Mouse (Mus musculus) cerebellum, postnatal 36 days (tissue): ENCODE measurements around the gene Golph3l.
"Not testable (repeated sequence)": the region's sequence is repeated elsewhere in the genome, so short reads cannot be mapped to it uniquely, and the experiment has no call there.

Experiments
- DNase-seq, 2 experiments: peaks; one replicate each; pipeline ENCODE4 v3.0.0; 2021 to 2022; ENCODE audit warnings: mixed read lengths in 2 of 2

Gene Golph3l

GRCm38 (mm10) chr3:95624628-95625503 lies 36.1 kb downstream of the Golph3l start, which contains the start of gene Ensa:
Gene Ensa, plus strand, starts transcription at chr3:95624993.
- DNase-seq: peak; percentile 95 to 98

DNA sequence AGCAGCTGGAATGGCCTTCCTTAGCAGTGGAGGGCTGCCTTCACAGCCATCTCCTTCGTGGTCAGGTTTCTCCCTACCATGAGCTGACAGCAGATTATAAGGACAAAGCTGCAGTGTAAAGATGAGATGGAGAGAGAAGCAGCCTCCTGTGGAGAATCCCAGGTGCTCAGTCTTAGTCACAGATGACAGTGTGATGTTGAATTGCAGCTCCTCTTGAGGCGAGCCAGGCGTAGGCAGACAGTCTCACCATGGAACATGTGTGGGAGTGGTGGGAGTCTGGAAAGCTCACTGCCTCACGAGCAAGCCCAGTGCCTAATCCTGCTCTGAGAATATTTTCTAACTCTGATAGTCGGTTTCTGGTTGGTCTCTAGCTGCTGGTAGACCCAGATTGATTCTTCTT lies 39.0 kb downstream of the Golph3l start:
- peak; percentile 37 to 38 for DNase-seq

DNA sequence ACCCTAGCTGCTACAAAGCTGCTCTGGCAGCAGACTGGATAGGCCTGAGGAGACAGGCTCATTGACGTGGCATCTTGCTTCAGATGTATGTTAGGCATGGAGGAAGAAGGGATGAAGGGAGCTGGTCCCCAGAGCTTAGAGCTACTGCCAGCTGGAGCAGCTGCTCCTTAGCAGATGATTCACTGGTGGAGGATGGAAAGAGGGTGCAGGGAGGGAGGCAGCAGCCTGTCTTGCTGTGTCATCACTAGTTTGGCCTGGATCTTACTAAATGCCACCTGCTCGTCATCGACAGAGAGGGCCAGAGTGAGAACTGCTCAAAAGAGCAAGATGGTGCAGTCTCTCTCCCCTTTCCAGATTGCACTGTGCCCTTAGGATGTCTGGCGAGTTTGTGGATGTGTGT lies 41.0 kb downstream of the Golph3l start:
- DNase-seq: peak; percentile 43 to 46

DNA sequence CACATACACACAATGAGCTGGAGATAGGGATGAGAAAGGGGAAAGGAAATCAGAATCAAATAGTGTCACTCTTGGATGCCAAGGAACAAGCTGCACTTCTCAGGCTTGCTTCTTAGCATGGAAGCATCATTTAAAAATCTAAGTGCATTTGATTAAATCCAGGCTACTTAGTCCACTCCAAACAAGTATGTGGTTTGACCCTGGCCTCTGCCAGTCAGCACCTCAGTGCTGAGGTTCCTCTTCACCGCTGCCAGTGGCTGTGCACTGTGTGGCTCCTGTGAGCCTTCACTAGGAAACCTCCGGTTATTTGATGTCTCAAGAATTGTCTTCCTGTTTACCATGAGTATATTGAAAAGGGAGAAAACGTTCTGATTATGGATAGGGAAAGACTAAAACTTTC lies 42.1 kb downstream of the Golph3l start:
- DNase-seq: no peak

GRCm38 (mm10) chr3:95631304-95631703 lies 42.6 kb downstream of the Golph3l start:
- DNase-seq: no peak

DNA sequence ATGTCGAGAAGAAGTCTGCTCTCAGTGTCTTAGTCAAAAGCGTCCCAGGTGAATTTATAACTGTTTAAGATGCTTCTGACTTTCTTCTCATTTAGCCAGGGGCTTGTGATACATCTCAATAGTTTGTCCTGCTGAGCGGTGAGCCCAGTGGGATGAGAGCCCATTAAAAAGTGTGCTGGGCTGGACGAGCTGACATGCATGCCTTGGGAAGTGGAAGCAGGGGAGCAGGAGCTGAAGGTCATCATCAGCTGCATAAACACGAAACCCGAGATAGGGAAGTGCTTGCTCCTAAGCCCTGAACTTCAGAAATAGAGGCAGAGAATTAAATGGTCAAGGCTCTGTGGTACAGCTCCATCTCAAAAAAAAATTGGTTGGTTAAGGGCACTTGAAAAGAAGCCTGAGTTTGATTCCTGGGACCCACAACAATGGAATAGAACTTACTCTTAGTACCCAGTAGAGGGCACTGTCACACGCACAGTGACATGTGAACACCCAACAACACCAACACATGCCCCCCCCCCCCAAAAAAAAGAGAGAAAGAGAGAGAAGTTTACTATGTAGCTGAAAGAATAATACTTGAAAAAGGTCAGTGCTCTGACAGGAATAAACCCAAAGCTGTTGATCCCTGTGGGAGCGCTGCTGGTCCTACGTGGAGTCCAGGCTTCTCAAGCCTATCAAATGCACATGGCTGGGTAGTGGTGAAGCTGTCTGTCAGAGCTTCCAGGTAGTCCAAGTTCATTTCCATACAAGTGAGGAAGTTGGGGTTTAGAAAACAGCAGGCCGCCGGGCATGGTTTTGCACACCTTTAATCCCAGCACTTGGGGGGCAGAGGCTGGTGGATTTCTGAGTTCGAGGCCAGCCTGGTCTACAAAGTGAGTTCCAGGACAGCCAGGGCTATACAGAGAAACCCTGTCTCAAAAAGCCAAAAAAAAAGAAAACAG lies 44.2 kb downstream of the Golph3l start:
- DNase-seq: no peak

GRCm38 (mm10) chr3:95635636-95636035 lies 46.9 kb downstream of the Golph3l start:
- DNase-seq: no peak

DNA sequence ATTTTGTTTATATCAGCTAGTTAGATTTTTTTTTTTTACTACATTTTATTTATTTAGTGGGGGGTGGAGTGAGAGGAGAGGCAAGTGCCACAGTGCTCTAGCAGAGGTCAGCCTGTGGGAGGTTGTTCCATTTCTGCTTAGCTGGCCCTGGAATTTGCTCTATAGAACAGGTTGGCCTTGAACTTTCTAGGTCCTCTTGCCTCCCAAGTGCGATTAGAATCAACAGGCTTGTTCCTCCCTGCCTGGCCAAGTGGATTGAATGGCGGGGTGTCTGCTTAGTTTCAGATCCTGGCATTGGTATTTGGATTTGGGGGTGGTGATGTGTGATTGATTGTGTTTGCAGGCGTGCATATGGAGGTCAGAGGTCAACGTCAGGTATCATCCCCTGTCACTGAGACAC lies 47.3 kb downstream of the Golph3l start:
- DNase-seq: no peak

- no peak for DNase-seq
These were observed 51.0 kb downstream of the Golph3l start for GRCm38 (mm10) chr3:95639694-95640093.

- DNase-seq: no peak
These were observed 54.4 kb downstream of the Golph3l start for GRCm38 (mm10) chr3:95643097-95643496.

- DNase-seq: no peak
These were observed 56.8 kb downstream of the Golph3l start for GRCm38 (mm10) chr3:95645313-95646235.

DNA sequence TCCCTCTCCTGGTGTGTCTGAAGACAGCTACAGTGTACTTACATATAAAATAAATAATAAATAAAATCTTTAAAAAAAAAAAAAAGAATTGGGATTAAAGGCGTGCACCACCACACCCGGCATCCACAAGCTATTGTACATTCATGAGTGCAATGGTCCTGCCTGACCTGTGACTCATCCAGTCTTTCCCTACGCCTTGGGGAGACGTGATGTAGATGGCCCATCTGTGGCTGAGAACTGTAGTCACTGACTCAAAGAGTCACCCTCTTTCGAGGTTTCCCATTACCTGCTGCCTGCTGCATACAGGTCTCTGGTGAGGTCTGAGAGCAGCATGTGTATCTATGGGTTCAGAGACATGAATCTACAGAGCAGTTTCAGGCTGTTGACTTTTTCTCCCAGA lies 59.3 kb downstream of the Golph3l start:
- no peak for DNase-seq

GRCm38 (mm10) chr3:95650276-95651032 lies 61.7 kb downstream of the Golph3l start:
- no peak for DNase-seq

- no peak for DNase-seq
These were observed 62.3 kb downstream of the Golph3l start for GRCm38 (mm10) chr3:95651033-95651373.

DNA sequence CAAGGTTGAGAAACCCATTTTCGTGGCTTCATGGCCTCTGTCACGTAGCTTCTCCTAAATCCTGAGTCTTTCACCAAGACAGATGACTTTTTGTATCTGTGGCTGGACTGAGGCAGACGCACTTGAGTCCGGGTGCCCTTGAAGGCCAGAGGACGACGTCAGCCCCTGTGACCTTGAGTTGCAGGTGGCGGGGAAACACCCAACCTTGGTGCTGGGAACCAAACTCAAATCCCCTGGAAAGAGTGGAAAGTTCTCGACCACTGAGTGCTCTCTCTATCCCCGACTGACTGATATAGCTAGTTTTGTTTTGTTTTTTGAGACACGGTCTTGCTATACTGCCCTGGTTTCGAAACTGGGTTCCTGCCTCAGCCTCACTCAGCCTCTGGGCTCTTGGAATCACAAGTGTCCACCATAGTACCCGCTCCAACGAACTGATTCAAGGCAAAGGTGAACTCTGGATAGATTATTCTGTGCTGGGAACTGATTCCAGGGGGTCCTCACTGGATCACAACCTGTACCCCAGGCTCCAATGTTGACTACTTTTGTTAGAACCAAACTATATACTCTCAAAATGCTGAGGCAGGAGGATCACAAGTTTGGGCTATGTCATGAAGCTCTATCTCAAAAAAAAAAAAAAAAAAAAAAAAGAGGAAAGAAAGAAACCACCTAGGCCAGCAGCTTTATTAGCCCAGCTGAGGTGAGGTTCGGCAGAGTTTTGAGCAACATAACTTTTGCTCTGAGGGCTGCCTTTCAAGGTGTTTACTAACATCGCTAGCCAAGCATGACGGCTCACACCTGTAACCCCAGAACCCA lies 62.9 kb downstream of the Golph3l start:
- DNase-seq: no peak

DNA sequence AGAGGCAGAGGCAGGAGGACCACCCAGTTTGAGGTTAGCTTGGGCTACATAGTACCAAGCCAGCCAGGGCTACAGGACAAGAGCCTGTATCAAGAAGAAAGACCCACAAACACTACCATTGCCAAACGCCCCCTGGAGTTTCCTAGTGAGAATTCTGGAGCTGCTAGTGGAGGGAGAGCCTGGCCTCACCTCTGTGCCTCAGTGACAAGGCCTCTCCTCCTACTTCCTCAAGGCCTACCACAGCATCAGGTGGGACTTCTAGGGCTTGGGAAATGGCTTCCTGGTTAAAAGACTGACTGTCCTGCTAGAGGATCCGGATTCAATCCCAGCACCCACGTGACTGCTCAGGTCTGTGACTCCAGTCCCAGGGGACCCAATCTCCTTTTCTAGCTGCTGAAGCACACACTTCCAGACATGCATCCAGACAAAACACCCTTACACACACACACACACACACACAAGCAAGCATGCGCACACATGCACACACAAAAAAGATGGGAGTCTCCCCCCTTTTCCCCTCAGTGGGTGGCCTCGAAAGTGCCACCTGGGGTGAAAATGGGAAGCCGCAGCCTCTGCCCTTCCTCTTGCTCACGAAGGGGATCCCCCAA lies 63.6 kb downstream of the Golph3l start:
- DNase-seq: no peak

- no peak for DNase-seq
These were observed 64.1 kb downstream of the Golph3l start for GRCm38 (mm10) chr3:95652871-95653270.

DNA sequence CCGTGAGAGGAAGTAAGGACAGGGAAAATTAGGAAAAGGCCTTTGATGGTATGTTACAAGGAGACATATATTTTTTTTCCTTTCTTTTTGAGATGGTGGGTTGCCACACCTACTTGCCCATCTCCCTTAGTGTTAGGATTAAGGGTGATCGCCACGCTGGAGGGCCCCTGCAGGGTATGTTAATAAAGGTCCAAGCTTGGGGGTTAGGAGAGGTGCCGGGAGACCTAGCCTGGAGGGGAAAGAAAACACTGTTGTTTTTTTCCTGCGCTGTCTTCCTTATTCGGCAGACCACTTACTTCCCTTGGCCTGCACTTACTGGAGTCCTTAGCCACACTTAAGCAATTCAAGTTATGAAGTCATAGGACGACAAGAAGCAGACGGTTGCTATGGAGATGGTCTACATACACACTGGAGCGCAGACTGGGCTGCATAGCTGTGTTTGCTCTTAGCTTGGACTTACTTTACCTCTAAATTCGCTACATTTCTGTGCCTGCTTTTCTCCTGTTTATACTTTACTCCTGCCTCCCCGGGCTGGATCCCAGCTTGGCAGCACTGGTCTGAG lies 64.8 kb downstream of the Golph3l start:
- DNase-seq: no peak

- DNase-seq: not testable (repeated sequence)
These were observed 65.6 kb downstream of the Golph3l start for GRCm38 (mm10) chr3:95654371-95654770.

DNA sequence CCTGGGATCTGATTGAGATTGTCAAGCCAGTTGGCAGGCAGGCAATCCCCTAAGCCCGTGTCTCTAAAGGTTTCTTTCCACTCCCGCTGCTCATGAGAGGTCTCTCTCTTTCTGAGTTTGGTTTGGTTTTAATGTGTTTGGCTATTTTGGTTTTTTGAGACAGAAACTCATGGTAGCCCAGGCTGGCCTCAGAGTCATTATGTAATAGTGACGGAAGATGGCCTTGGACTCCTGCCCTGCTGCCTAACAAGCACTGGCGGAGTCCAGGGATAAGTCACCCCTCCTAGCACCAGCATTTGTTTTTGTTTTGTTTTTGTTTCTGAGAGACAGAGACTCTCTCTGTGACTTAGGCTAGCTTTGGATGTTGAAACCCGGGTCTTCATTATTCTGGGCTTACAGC lies 66.7 kb downstream of the Golph3l start:
- no peak for DNase-seq
